Mouse (Mus musculus): ENCODE data around the gene Tmem144. TPM values are rescaled to one million over a fixed set of nuclear protein-coding genes. Genes with fewer than 3 reads are reported as not detected.

Tmem144 gene
- polyA plus RNA-seq, 1 experiment from 2014 or later: 5.1 TPM

DNA sequence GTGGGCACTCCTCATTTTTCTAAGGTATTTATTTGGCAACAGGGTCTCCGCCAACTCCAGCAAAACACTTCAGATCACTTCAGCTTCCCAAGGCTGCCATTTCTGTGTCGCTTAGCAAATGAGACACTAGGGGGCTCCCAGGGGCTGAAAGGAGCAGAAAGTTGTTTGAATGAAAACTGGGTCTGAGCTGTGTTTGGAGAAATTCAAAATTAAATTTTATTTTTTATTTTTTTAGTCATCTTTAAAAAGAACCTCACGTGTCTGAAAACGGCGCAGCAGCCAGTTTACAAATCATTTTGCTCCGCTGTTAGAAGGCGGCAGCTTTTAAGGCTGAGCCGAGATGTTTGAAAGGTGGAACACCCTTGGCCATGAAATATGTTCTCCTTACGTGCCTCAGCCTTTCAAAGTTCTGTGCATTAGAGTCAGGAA is 32.2 kb upstream of the Tmem144 start:
- Histone ChIP-seq H3K27ac (peak overlapping the region; percentile 71), H3K4me1 (peaks cover 26% of the 10 kb centered on the region), H3K27me3 (no peaks in the 10 kb centered on the region), H3K36me3 (no peaks in the 10 kb centered on the region), H3K9me3 (replicated peaks) (no peaks in the 10 kb centered on the region), H3K4me3 (replicated peaks) (peak overlapping the region; percentile 31), H3K4me2 (peak overlapping the region; percentile 51), H3K9ac (no peak overlapping the region)
- ATAC-seq (replicated peaks; ENCODE audit: low FRiP score): peak; percentile 27; the same call in 1 of the 2 replicates
- WGBS: 10% methylated on average over 9 of the region's 9 CpGs

GRCm38 (mm10) chr3:79884305-79884704 is 31.7 kb upstream of the Tmem144 start, which contains the start of gene Fam198b:
Gene Fam198b, plus strand, starts transcription at chr3:79884533.
- Histone ChIP-seq H3K4me3 (replicated peaks) (peak within 1 kb of the TSS; percentile 31), H3K4me1 (peaks cover 29% of the 10 kb centered on the region), H3K9ac (no peak within 1 kb of the TSS), H3K36me3 (no peaks in the 10 kb centered on the region), H3K27me3 (no peaks in the 10 kb centered on the region), H3K9me3 (replicated peaks) (no peaks in the 10 kb centered on the region), H3K27ac (peak within 1 kb of the TSS; percentile 71), H3K4me2 (peak within 1 kb of the TSS; percentile 51)
- no peak; the same call in 1 of the 2 replicates for ATAC-seq (replicated peaks; ENCODE audit: low FRiP score)
- WGBS: 39% methylated on average over 5 of the region's 5 CpGs

GRCm38 (mm10) chr3:79883092-79883491 is 30.5 kb upstream of the Tmem144 start:
- H3K4me3 ChIP-seq (replicated peaks): no peak overlapping the region
- H3K9ac ChIP-seq: no peak overlapping the region
- H3K27ac ChIP-seq: no peak overlapping the region
- no peak for ATAC-seq (replicated peaks; ENCODE audit: low FRiP score)
- no peaks in the 10 kb centered on the region for H3K36me3 ChIP-seq
- H3K9me3 ChIP-seq (replicated peaks): no peaks in the 10 kb centered on the region
- H3K4me2 ChIP-seq: no peak overlapping the region
- peaks cover 34% of the 10 kb centered on the region for H3K4me1 ChIP-seq
- 38% methylated on average over 7 of the region's 7 CpGs for WGBS
- H3K27me3 ChIP-seq: no peaks in the 10 kb centered on the region

- no peaks in the 10 kb centered on the region for H3K9me3 ChIP-seq (replicated peaks)
Observed at GRCm38 (mm10) chr3:79881645-79882044, 29.1 kb upstream of the Tmem144 start.

GRCm38 (mm10) chr3:79879246-79879645 is 26.7 kb upstream of the Tmem144 start:
- Histone ChIP-seq H3K4me2 (peak overlapping the region; percentile 3; the same call in 1 of the 2 replicates), H3K4me1 (peaks cover 9% of the 10 kb centered on the region), H3K27me3 (no peaks in the 10 kb centered on the region), H3K27ac (peak overlapping the region; percentile 61), H3K36me3 (no peaks in the 10 kb centered on the region), H3K4me3 (replicated peaks) (no peak overlapping the region), H3K9me3 (replicated peaks) (no peaks in the 10 kb centered on the region), H3K9ac (no peak overlapping the region)
- ATAC-seq (replicated peaks; ENCODE audit: low FRiP score): no peak
- 40% methylated on average over 9 of the region's 9 CpGs for WGBS

More at GRCm38 (mm10) chr3:79881645-79882044, 29.1 kb upstream of the Tmem144 start:
- Histone ChIP-seq H3K27ac (no peak overlapping the region), H3K36me3 (no peaks in the 10 kb centered on the region), H3K4me3 (replicated peaks) (no peak overlapping the region), H3K9ac (no peak overlapping the region), H3K4me1 (peaks cover 24% of the 10 kb centered on the region), H3K4me2 (no peak overlapping the region), H3K27me3 (no peaks in the 10 kb centered on the region)
- 63% methylated on average over 2 of the region's 2 CpGs for WGBS
- no peak for ATAC-seq (replicated peaks; ENCODE audit: low FRiP score)

DNA sequence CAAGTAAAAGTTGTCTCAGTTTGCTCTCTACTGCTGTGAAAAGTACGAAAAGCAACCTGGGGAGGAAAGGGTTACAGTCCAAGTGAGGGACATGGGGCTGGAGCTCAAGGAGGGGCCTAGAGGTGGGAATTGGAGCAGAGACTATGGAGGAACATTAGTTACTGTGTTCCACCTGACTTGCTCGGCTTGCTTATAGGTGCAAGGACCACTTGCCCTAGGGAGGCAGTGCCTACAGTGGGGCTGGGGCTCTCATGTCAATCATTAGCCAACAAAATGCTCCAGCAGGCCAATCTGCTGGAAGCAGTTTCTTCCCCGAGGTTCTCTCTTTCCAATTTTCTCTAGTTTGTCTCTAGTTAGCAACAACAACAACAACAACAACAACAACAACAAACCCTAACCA is 25.8 kb upstream of the Tmem144 start:
- H3K9ac ChIP-seq: no peak overlapping the region
- no peaks in the 10 kb centered on the region for H3K27me3 ChIP-seq
- H3K36me3 ChIP-seq: no peaks in the 10 kb centered on the region
- H3K27ac ChIP-seq: peak overlapping the region; percentile 61
- WGBS: 52% methylated on average over 3 of the region's 3 CpGs
- H3K4me1 ChIP-seq: peaks cover 8% of the 10 kb centered on the region
- ATAC-seq (replicated peaks; ENCODE audit: low FRiP score): peak; percentile 96
- H3K9me3 ChIP-seq (replicated peaks): no peaks in the 10 kb centered on the region
- no peak overlapping the region for H3K4me2 ChIP-seq
- H3K4me3 ChIP-seq (replicated peaks): no peak overlapping the region

DNA sequence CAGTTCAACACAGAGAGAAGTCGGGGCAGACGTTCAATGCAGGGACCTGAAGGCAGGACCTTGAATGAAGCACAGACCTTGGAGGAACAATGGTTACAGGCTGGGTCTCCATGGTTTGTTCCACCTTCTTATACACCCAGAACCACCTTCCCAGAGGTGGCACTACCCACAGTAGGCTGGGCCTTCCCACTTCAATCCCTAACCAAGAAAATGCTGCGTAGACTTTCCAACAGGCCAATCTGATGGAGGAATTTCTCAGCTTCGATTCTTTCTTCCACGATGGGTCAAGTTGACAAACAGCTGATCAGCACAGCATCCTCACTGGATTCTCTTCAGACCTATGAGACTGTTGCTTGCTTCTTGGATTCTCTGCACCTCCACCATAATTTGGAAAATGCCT is 22.9 kb upstream of the Tmem144 start:
- no peaks in the 10 kb centered on the region for H3K27me3 ChIP-seq
- no peaks in the 10 kb centered on the region for H3K36me3 ChIP-seq
- 95% methylated on average over 5 of the region's 5 CpGs for WGBS
- no peak for ATAC-seq (replicated peaks; ENCODE audit: low FRiP score)
- H3K9me3 ChIP-seq (replicated peaks): no peaks in the 10 kb centered on the region
- peaks cover 8% of the 10 kb centered on the region for H3K4me1 ChIP-seq
- no peak overlapping the region for H3K4me2 ChIP-seq
- H3K9ac ChIP-seq: no peak overlapping the region
- H3K27ac ChIP-seq: no peak overlapping the region
- no peak overlapping the region for H3K4me3 ChIP-seq (replicated peaks)

DNA sequence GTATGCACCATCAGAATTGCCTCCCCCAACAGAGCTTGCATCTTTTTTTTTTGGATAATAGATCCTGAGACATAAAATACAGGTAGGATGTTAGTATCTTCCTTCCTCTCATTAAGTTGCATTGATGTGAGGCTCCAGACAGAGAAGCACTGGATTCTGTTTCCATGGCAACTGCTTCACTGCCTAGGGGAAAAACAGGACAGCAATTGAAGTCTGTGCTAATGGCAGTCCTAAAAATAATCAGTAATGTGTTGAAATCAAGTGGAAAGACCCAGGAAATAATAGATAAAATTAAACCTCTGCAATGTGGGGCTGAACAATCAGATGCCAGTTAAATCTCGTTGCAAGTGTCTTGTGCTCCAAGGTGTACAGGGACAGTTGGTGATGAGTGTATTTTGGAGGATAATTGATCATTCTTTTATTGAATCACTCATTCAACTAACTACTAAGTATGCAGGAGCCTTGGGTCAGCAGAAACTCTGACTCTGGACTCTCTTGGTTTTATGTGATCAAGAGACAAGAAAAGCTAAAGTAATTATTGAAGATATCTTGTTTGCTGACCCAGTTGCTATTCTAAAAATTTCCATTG is 14.6 kb upstream of the Tmem144 start:
- no peak overlapping the region for H3K4me2 ChIP-seq
- H3K27me3 ChIP-seq: no peaks in the 10 kb centered on the region
- no peaks in the 10 kb centered on the region for H3K36me3 ChIP-seq
- WGBS: 66% methylated on average over 1 of the region's 1 CpGs
- ATAC-seq (replicated peaks; ENCODE audit: low FRiP score): no peak
- H3K27ac ChIP-seq: no peak overlapping the region
- no peak overlapping the region for H3K9ac ChIP-seq
- H3K4me3 ChIP-seq (replicated peaks): no peak overlapping the region
- H3K9me3 ChIP-seq (replicated peaks): no peaks in the 10 kb centered on the region
- H3K4me1 ChIP-seq: peaks cover 14% of the 10 kb centered on the region

GRCm38 (mm10) chr3:79866526-79866925 is 14.0 kb upstream of the Tmem144 start:
- Histone ChIP-seq H3K9ac (no peak overlapping the region), H3K36me3 (no peaks in the 10 kb centered on the region), H3K27me3 (no peaks in the 10 kb centered on the region), H3K4me2 (no peak overlapping the region), H3K27ac (no peak overlapping the region), H3K4me1 (peaks cover 14% of the 10 kb centered on the region), H3K9me3 (replicated peaks) (no peaks in the 10 kb centered on the region), H3K4me3 (replicated peaks) (no peak overlapping the region)
- ATAC-seq (replicated peaks; ENCODE audit: low FRiP score): 0 out of 2 replicates have a peak, but pooled peaks have one; percentile 30
- 66% methylated on average over 9 of the region's 9 CpGs for WGBS

DNA sequence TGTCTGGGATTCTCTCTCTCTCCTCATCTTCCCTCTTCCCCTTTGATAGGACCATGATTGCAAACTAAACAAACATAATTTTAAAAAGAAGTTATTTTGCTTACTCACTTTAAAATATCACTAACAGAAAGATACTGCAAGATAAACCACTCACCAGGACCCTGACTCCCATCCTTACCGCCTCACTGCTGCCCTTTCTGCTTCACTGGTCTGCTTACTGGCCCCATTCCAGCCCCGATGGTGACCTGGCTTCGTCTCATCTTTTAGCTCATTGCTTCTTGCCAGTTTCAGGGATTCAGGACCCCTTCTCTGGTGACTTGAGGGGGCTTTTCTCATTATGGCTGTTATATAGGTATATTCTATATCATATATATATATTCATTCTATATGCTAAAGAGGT is 13.5 kb upstream of the Tmem144 start:
- Histone ChIP-seq H3K4me3 (replicated peaks) (no peak overlapping the region), H3K27ac (no peak overlapping the region), H3K9me3 (replicated peaks) (no peaks in the 10 kb centered on the region), H3K9ac (no peak overlapping the region), H3K4me2 (no peak overlapping the region), H3K4me1 (peaks cover 14% of the 10 kb centered on the region), H3K27me3 (no peaks in the 10 kb centered on the region), H3K36me3 (no peaks in the 10 kb centered on the region)
- 43% methylated on average over 3 of the region's 3 CpGs for WGBS
- 0 out of 2 replicates have a peak, but pooled peaks have one; percentile 66 for ATAC-seq (replicated peaks; ENCODE audit: low FRiP score)

- peaks cover 14% of the 10 kb centered on the region for H3K4me1 ChIP-seq
- H3K4me2 ChIP-seq: no peak overlapping the region
- no peaks in the 10 kb centered on the region for H3K36me3 ChIP-seq
- 41% methylated on average over 7 of the region's 7 CpGs for WGBS
- H3K9ac ChIP-seq: no peak overlapping the region
- no peak overlapping the region for H3K27ac ChIP-seq
- H3K4me3 ChIP-seq (replicated peaks): no peak overlapping the region
- H3K27me3 ChIP-seq: no peaks in the 10 kb centered on the region
- ATAC-seq (replicated peaks; ENCODE audit: low FRiP score): 0 out of 2 replicates have a peak, but pooled peaks have one; percentile 27
- H3K9me3 ChIP-seq (replicated peaks): no peaks in the 10 kb centered on the region
Observed at GRCm38 (mm10) chr3:79864824-79865223, 12.3 kb upstream of the Tmem144 start.

DNA sequence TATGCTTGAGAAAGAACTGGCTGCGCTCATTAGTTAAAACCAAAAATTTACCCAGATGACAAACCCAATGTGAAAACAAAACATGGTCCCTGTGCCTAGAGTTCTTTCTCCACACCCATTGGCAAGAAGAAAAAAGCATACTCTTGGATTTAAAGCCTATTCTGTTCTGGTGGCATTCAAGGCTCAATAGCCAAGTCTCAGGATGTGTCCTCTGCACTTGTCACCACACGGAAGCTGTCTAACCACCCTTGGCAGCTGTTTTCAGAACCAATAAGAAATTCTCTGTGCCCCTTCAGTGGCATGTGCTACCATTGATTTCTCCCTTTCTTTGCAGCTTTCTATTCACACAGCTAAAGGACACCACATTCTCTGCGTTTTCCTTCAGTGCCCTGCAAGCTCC is 5.6 kb upstream of the Tmem144 start:
- no peak for ATAC-seq (replicated peaks; ENCODE audit: low FRiP score)
- no peaks in the 10 kb centered on the region for H3K9me3 ChIP-seq (replicated peaks)
- H3K4me1 ChIP-seq: peaks cover 10% of the 10 kb centered on the region
- H3K9ac ChIP-seq: no peak overlapping the region
- 82% methylated on average over 3 of the region's 3 CpGs for WGBS
- no peak overlapping the region for H3K4me2 ChIP-seq
- H3K27me3 ChIP-seq: no peaks in the 10 kb centered on the region
- H3K27ac ChIP-seq: no peak overlapping the region
- no peaks in the 10 kb centered on the region for H3K36me3 ChIP-seq
- H3K4me3 ChIP-seq (replicated peaks): no peak overlapping the region

- ATAC-seq (replicated peaks; ENCODE audit: low FRiP score): no peak
- Histone ChIP-seq H3K4me2 (no peak overlapping the region), H3K4me1 (peaks cover 11% of the 10 kb centered on the region), H3K4me3 (replicated peaks) (no peak overlapping the region), H3K27me3 (no peaks in the 10 kb centered on the region), H3K27ac (no peak overlapping the region), H3K9me3 (replicated peaks) (no peaks in the 10 kb centered on the region), H3K9ac (no peak overlapping the region), H3K36me3 (no peaks in the 10 kb centered on the region)
- 58% methylated on average over 5 of the region's 5 CpGs for WGBS
Observed at GRCm38 (mm10) chr3:79857780-79858179, 5.2 kb upstream of the Tmem144 start.
